Mouse (Mus musculus) stomach, postnatal 0 days (tissue): ENCODE results near the gene Edar. TPM values are rescaled to one million over a fixed set of nuclear protein-coding genes. Genes with fewer than 3 reads are reported as not detected.
A peak's percentile ranks its signal among the peaks of the same experiment; 100 is the strongest.

Experiments used
- ATAC-seq: fragments of 200-750 bp; cut with Nextera tagmentation; 2 replicates; pipeline ENCODE4 v1.8.0; 2017; ENCODE audit not compliant: low FRiP score, low TSS enrichment
- DNase-seq: peaks from one replicate; pipeline ENCODE4 v3.0.0-alpha.2; 2016; ENCODE audit warnings: low spot score
- H3K27ac ChIP-seq: fragments of 300-500 bp; sonication (generic); replicated peaks from 2 replicates; pipeline ENCODE4 v1.5.1; 2014; ENCODE audit warnings: mild to moderate bottlenecking, control low read depth
- H3K27me3 ChIP-seq: fragments of 300-500 bp; sonication (generic); 2 replicates; pipeline ENCODE4 v1.6.1; 2014; ENCODE audit warnings: low read length; ENCODE audit not compliant: control insufficient read depth, insufficient read depth
- H3K36me3 ChIP-seq: fragments of 300-500 bp; sonication (generic); 2 replicates; pipeline ENCODE4 v1.6.1; 2014; ENCODE audit warnings: low read length, mixed read lengths; ENCODE audit not compliant: control insufficient read depth, insufficient read depth
- H3K4me1 ChIP-seq: fragments of 300-500 bp; sonication (generic); replicated peaks from 2 replicates; pipeline ENCODE4 v1.6.1; 2014; ENCODE audit warnings: antibody characterized with exemption; ENCODE audit not compliant: control insufficient read depth, insufficient read depth
- H3K4me2 ChIP-seq: fragments of 300-500 bp; sonication (generic); replicated peaks from 2 replicates; pipeline ENCODE4 v1.6.1; 2014; ENCODE audit warnings: low read depth, mild to moderate bottlenecking, control low read depth, moderate library complexity
- H3K4me3 ChIP-seq: fragments of 300-500 bp; sonication (generic); 2 replicates; pipeline ENCODE4 v1.5.1; 2014; ENCODE audit warnings: low read depth, low read length, control low read depth
- H3K9ac ChIP-seq: fragments of 300-500 bp; sonication (generic); 2 replicates; pipeline ENCODE4 v1.6.1; 2014; ENCODE audit warnings: mild to moderate bottlenecking, low read length, control low read depth, mixed read lengths
- H3K9me3 ChIP-seq: fragments of 300-500 bp; sonication (generic); 2 replicates; pipeline ENCODE4 v1.6.1; 2016; ENCODE audit warnings: low read length; ENCODE audit not compliant: control insufficient read depth
- CTCF ChIP-seq: IDR thresholded peaks from 2 replicates; pipeline ENCODE4 v1.5.1; 2016; ENCODE audit warnings: antibody characterized with exemption, low read depth, mild to moderate bottlenecking, moderate library complexity
- EP300 ChIP-seq: optimal IDR thresholded peaks from 2 replicates; pipeline ENCODE3; 2016; ENCODE audit warnings: antibody characterized with exemption
- WGBS: fragments of 180-500 bp; shearing (Covaris S2); extraction: QIAGEN DNeasy Blood & Tissue Kit; methylation state at CpG from one replicate; pipeline ENCODE4 v1.1.7; 2014; 5-methylcytosine and 5-hydroxymethylcytosine counted together
- polyA plus RNA-seq: library from polyadenylated mRNA; unstranded; fragments of >200 nt; fragmentation: Nextera tagmentation; extraction: Ambion mirVana; gene quantifications from 2 replicates; pipeline ENCODE4 v1.2.1, GENCODE M21; 2015

The Edar gene
- polyA plus RNA-seq, 1 experiment from 2014 or later = 0.64 TPM

DNA sequence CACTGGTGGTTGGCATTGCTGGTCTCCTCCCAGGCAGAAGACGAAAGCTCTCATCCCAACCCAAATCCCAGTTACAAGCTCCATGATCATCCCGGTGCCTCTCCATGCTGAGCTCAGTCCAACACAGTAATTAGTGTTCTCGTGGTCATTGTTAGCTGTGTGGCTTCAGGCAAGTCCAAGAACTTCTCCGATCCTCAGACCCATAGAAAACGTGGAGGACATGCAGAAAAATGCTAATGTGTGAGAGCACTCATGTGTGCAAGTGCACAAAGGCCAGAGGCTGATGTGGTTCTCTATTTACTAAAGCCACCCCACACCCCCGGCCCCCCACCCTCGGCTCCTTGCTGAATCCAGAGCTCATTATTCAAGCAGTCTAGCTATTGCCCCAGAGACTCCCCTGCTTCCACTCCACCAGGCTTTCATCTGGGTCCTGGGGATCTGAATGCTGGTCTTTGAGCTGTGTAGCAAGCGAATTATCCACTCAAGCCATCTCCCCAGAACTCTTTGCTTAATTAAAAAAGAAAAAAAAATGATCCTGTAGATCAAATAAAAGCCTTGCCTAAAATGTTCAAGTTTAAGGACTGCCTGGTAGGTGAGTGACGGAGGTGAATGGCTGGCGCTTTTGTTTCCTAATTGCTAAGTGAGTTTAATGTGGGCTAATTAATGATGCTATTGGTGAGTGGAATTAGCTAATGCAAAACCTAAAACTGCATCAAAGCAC is 2.7 kb downstream of the Edar start:
- Histone ChIP-seq H3K36me3 (no peaks in the 10 kb centered on the region), H3K9me3 (no peaks in the 10 kb centered on the region), H3K4me1 (no peaks in the 10 kb centered on the region), H3K4me3 (no peak overlapping the region), H3K9ac (no peak overlapping the region), H3K27me3 (no peaks in the 10 kb centered on the region), H3K4me2 (no peak overlapping the region), H3K27ac (no peak overlapping the region)
- DNase-seq (no peak), ATAC-seq (no peak)
- no peak for TF ChIP-seq EP300
- TF ChIP-seq CTCF = no peak
- WGBS = 72% methylated on average over 10 of the region's 10 CpGs

DNA sequence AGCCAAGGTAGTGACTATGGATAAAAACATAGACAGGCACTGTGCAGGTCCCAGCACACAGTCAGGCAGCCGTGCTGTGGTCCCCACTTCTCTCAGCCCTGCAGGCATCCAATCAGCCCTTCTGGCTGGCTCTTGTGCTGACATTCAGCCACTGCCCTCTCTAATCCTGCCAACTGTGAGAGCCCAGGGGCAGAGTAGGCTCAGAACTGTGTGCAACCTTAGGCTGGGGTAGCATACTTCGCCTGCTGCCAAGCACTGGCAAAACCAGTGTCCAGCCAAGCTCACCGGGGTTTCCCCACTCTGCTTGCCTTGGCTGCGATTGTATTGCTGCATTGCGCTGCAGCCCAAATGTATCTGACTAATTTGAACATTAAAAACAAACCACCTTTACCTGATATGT is 11.6 kb downstream of the Edar start:
- Histone ChIP-seq H3K9ac (no peak overlapping the region), H3K4me2 (no peak overlapping the region), H3K27ac (no peak overlapping the region), H3K36me3 (no peaks in the 10 kb centered on the region), H3K9me3 (no peaks in the 10 kb centered on the region), H3K4me3 (no peak overlapping the region), H3K27me3 (no peaks in the 10 kb centered on the region), H3K4me1 (no peaks in the 10 kb centered on the region)
- no peak for DNase-seq
- TF ChIP-seq CTCF = no peak
- TF ChIP-seq EP300 = no peak
- 0 out of 2 replicates have a peak, but pooled peaks have one; percentile 2 for ATAC-seq
- WGBS = 68% methylated on average over 5 of the region's 5 CpGs

DNA sequence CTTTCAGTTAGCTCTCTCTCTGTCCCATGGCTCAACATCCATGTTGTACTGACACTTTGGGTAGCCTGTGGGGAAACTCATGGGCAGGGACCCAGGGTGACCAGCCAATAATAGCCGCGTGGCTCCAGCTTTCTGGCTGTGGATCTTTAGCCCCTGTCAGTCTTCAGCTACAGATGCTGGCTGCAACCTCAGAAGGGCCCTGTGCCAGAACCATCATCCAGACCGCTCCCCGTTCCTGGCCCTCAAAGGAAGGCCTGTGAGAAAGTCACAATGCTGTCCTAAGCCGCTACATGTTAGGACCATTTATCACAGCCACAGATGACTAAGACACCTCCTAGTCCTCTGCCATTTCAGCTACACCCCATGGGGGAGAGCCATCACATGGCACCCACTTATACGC is 12.0 kb downstream of the Edar start:
- 37% methylated on average over 6 of the region's 6 CpGs for WGBS
- H3K4me3 ChIP-seq = no peak overlapping the region
- no peak for TF ChIP-seq CTCF
- no peak for TF ChIP-seq EP300
- H3K27me3 ChIP-seq = no peaks in the 10 kb centered on the region
- H3K36me3 ChIP-seq = no peaks in the 10 kb centered on the region
- H3K27ac ChIP-seq = no peak overlapping the region
- H3K9ac ChIP-seq = no peak overlapping the region
- no peaks in the 10 kb centered on the region for H3K4me1 ChIP-seq
- ATAC-seq (peak; percentile 32; the same call in 1 of the 2 replicates), DNase-seq (no peak)
- no peak overlapping the region for H3K4me2 ChIP-seq
- H3K9me3 ChIP-seq = no peaks in the 10 kb centered on the region

DNA sequence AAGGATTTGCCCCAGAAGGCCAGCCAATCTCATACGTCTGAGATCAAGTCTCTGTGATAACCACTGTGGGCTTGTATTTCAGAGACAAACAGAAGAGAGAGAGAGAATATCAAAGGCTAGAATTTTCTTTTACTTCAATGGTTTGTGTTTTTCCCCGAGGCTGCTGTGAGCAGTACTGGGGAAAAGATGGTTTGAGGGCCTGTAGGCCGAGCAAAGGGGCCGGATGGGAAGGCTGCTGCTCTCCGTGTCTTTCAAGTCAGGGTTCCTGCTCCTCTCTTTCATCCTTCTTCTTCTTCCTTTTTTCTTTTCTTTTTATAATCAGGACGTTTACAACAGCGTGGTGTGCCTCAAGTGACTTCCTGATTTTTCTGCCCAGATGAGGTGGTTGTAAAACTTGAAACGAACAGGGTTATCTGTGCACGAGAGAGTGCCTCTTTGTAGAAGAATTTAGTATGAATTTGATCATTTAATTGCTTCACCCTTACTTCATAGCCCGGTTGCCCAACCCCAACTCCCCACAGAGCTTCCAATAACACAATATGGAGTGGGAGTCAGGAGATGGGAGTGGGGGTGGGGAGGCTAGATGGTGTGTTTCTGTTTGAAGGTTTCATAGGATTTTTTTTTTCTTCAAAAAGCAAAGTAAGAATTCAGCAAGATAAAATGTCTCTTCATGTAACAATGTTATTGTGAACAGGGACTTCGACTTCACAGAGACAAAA is 16.0 kb downstream of the Edar start:
- Histone ChIP-seq H3K36me3 (no peaks in the 10 kb centered on the region), H3K27me3 (no peaks in the 10 kb centered on the region), H3K4me3 (no peak overlapping the region), H3K27ac (no peak overlapping the region), H3K4me2 (no peak overlapping the region), H3K9me3 (no peaks in the 10 kb centered on the region), H3K4me1 (no peaks in the 10 kb centered on the region), H3K9ac (no peak overlapping the region)
- DNase-seq (no peak), ATAC-seq (no peak)
- WGBS = 57% methylated on average over 11 of the region's 11 CpGs
- TF ChIP-seq CTCF (no peak), EP300 (no peak)

DNA sequence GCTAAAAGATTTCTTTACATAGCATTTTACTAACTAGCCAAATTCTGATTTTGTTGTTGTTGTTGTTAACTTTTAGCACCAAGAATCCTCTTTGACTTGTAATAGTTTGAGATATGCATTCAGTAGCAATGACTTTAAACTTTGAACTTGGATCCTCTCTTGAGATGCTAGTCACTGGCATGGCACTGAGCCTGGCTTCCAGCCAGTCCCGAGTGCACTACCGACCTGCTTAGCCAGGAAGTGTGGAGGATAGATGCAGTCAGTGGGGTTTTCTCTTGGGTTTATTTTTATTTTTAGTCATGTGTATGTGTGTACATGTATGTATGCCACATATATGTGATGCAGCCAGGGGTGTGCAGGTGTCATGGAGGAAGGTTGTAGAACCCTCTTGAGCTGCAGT is 17.7 kb downstream of the Edar start:
- TF ChIP-seq CTCF = no peak
- no peak for TF ChIP-seq EP300
- no peak for DNase-seq
- Histone ChIP-seq H3K4me2 (no peak overlapping the region), H3K27me3 (no peaks in the 10 kb centered on the region), H3K9ac (no peak overlapping the region), H3K4me3 (no peak overlapping the region), H3K9me3 (no peaks in the 10 kb centered on the region), H3K36me3 (no peaks in the 10 kb centered on the region), H3K4me1 (no peaks in the 10 kb centered on the region; the same call in 1 of the 2 replicates), H3K27ac (no peak overlapping the region)
- no peak for ATAC-seq
- WGBS = 18% methylated on average over 2 of the region's 2 CpGs

DNA sequence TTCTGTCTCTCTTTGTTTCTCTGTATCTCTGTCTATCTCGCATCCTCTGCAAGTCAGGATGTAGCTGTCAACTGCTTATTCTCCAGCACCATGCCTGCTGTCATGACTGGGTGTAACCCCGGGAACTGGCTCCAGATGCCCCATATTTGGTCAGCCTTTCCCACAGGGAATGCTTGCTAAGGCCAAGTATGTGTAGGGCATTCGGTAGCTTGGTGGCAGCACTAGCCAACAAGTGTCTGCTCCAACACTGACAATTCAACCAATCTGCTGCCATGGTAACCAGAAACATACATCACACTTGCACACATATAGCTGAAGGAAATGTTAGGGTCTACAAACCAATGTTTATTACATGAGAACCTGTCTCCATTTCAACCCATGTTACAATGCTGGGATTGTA is 21.8 kb downstream of the Edar start:
- Histone ChIP-seq H3K4me3 (no peak overlapping the region), H3K4me2 (no peak overlapping the region), H3K9ac (no peak overlapping the region), H3K36me3 (no peaks in the 10 kb centered on the region), H3K9me3 (no peaks in the 10 kb centered on the region), H3K27ac (no peak overlapping the region), H3K4me1 (no peaks in the 10 kb centered on the region; the same call in 1 of the 2 replicates), H3K27me3 (no peaks in the 10 kb centered on the region)
- no peak for DNase-seq
- TF ChIP-seq CTCF = no peak
- no peak for TF ChIP-seq EP300
- WGBS = 81% methylated on average over 3 of the region's 3 CpGs
- ATAC-seq = 0 out of 2 replicates have a peak, but pooled peaks have one; percentile 16
